Mouse (Mus musculus): Measurements from ENCODE around the gene Gm33815.
"Not testable (repeated sequence)": the region's sequence is repeated elsewhere in the genome, so short reads cannot be mapped to it uniquely, and the experiment has no call there.

Gene Gm33815

GRCm38 (mm10) chrY:69320832-69321231, at the start of gene Gm33815:
Gene Gm33815, plus strand, starts transcription at chrY:69321132.
- not testable (repeated sequence) for DNase-seq (ENCODE audit: low spot score)
